Mouse (Mus musculus) midbrain, embryonic 12.5 days (tissue): ENCODE results near the gene Cox8a. TPM values are rescaled to one million over a fixed set of nuclear protein-coding genes. Genes with fewer than 3 reads are reported as not detected.
A peak's percentile ranks its signal among the peaks of the same experiment; 100 is the strongest.

Source experiments
- ATAC-seq: fragments of 200-750 bp; cut with Nextera tagmentation; 2 replicates; pipeline ENCODE4 v1.8.0; 2017; ENCODE audit warnings: low read depth, moderate TSS enrichment, moderate library complexity; ENCODE audit not compliant: low FRiP score
- H3K27ac ChIP-seq: fragments of 300-500 bp; sonication (generic); replicated peaks from 2 replicates; pipeline ENCODE4 v1.5.1; 2016; ENCODE audit warnings: mild to moderate bottlenecking
- H3K27me3 ChIP-seq: fragments of 300-500 bp; sonication (generic); 2 replicates; pipeline ENCODE4 v1.6.1; 2016; ENCODE audit warnings: mild to moderate bottlenecking
- H3K36me3 ChIP-seq: fragments of 300-500 bp; sonication (generic); 2 replicates; pipeline ENCODE4 v1.6.1; 2016
- H3K4me1 ChIP-seq: fragments of 300-500 bp; sonication (generic); 2 replicates; pipeline ENCODE4 v1.6.1; 2016
- H3K4me2 ChIP-seq: fragments of 300-500 bp; sonication (generic); replicated peaks from 2 replicates; pipeline ENCODE4 v1.6.1; 2016; ENCODE audit warnings: mild to moderate bottlenecking, moderate library complexity
- H3K4me3 ChIP-seq: fragments of 300-500 bp; sonication (generic); 2 replicates; pipeline ENCODE4 v1.5.1; 2016; ENCODE audit warnings: mild to moderate bottlenecking
- H3K9ac ChIP-seq: fragments of 300-500 bp; sonication (generic); replicated peaks from 2 replicates; pipeline ENCODE4 v1.6.1; 2016; ENCODE audit warnings: mild to moderate bottlenecking, moderate library complexity
- H3K9me3 ChIP-seq: fragments of 300-500 bp; sonication (generic); 2 replicates; pipeline ENCODE4 v1.6.1; 2016; ENCODE audit warnings: mild to moderate bottlenecking
- WGBS: fragments of 180-500 bp; shearing (Covaris S2); methylation state at CpG from one replicate; pipeline ENCODE4 v1.1.7; 2016; 5-methylcytosine and 5-hydroxymethylcytosine counted together
- polyA plus RNA-seq: library from polyadenylated mRNA; unstranded; fragments of >200 nt; fragmentation: Nextera tagmentation; extraction: Ambion mirVana; gene quantifications from 2 replicates; pipeline ENCODE4 v1.2.1, GENCODE M21; 2016

Gene Cox8a
- polyA plus RNA-seq = 763 and 786 TPM in 2 replicates

DNA sequence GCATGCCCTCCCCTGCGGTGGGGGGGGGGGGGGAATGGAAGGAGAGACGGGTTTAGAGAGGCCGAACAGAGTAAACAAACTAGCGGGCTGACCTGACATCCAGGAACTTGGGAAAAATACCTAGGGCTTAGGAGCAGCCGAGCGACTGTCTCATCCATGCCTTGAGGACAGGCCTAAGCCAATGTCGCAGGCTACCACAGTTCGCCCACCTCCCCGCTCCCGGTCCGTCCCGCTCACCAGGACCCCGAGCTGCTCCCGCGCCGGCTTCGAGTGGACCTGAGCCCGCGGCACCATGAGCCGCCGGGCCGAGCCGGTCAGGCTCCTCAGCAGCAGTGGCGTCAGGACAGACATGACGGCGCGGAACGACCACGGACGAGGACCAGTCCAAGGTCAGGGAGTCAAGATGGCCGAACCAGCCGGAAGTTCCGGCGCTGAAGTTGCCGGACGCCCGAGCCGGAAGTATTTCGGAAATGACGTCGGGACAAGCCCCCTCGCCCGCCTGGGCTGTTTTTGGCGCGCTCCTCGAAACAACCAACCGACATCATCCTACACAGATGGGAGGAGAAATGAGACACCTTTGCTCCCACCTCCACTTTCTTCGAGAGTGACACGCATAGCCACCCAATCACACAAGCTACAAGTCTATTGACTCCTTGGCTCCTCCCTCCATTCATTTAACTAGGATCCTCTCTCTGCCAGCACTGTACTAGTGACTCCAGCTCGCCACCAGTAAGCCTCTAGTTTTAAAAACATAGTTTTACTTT is at the start of gene Cox8a:
Gene Cox8a, minus strand, starts transcription at position 455 of the 764 bp plus-strand sequence.
- H3K9ac ChIP-seq = peak within 1 kb of the TSS; percentile 91
- H3K36me3 ChIP-seq = peaks cover 29% of the 10 kb centered on the region
- H3K4me3 ChIP-seq = peak within 1 kb of the TSS; percentile 88
- no peaks in the 10 kb centered on the region for H3K9me3 ChIP-seq
- peak within 1 kb of the TSS; percentile 93 for H3K4me2 ChIP-seq
- peak within 1 kb of the TSS; percentile 75 for H3K27ac ChIP-seq
- H3K4me1 ChIP-seq = peaks cover 20% of the 10 kb centered on the region
- no peaks in the 10 kb centered on the region for H3K27me3 ChIP-seq
- 1% methylated on average over 50 of the region's 50 CpGs for WGBS
- ATAC-seq = peak; percentile 97

DNA sequence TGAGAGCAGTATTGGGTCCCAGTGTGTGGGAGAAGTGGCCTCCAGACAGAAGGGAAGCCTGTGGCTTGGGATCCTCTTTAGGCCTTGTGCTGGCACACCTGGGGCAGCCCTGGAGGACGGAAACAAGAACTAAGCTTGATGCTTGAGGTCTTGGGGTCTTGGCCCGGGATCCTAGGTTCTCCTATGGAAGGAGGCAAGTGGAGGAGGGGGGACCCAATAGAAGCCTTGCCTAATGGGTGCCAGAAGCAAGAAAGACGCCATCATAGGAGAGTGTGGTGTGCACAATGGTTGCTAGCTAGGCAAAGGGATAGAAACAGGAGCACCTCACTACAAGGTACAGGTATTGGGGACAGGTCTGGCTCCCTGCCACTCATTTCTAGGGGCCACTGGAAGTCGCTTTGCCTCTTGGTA is 49.0 kb upstream of the Cox8a start:
- peaks cover 12% of the 10 kb centered on the region for H3K36me3 ChIP-seq
- H3K4me2 ChIP-seq = peak overlapping the region; percentile 93
- H3K4me3 ChIP-seq = peak overlapping the region; percentile 97; the same call in 1 of the 2 replicates
- H3K27ac ChIP-seq = peak overlapping the region; percentile 100
- 0 out of 2 replicates have a peak, but pooled peaks have one; percentile 2 for ATAC-seq
- peak overlapping the region; percentile 99 for H3K9ac ChIP-seq
- no peaks in the 10 kb centered on the region for H3K9me3 ChIP-seq
- peaks cover 64% of the 10 kb centered on the region for H3K4me1 ChIP-seq
- no peaks in the 10 kb centered on the region for H3K27me3 ChIP-seq
- 15% methylated on average over 4 of the region's 4 CpGs for WGBS

DNA sequence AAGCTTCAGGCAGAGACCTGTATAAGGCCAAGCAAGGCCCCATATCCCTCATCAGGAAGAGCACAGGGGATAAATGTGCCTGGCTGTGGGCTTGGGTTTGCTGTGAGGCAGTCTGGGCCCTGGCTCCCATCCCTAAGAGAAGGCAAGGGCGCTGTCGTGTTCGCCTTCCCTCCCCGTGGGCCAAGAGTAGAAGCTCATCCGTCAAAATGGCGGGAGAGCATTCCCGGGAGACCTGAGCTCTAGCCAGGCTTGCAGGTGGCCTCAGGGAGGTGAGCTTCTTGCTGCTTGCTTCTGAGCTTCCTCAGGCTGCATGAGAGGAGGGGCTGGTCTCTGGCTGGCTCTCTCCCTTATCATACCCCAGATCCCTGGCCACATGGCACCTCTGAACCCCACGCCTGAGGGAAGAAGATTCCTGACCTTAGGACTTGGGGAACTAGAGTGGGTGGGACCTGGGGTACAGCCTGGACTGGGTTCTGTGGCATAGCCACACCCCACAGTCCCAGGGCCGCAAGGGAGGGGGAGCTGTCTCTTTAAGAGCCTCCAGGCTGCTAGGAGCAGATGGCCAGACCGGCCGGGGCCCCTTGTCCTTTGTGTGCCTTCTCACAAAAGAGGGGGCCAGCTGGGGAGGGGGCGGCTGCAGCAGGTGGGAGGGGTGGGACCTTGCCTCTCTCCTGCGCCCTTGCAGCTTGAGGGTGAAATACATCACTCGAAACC is 48.2 kb upstream of the Cox8a start:
- ATAC-seq = peak; percentile 64
- peaks cover 4% of the 10 kb centered on the region for H3K36me3 ChIP-seq
- peak overlapping the region; percentile 93 for H3K4me2 ChIP-seq
- WGBS = 6% methylated on average over 12 of the region's 14 CpGs
- H3K27me3 ChIP-seq = no peaks in the 10 kb centered on the region
- H3K4me1 ChIP-seq = peaks cover 56% of the 10 kb centered on the region
- peak overlapping the region; percentile 100 for H3K27ac ChIP-seq
- no peak overlapping the region for H3K4me3 ChIP-seq
- H3K9ac ChIP-seq = peak overlapping the region; percentile 99
- no peaks in the 10 kb centered on the region for H3K9me3 ChIP-seq

DNA sequence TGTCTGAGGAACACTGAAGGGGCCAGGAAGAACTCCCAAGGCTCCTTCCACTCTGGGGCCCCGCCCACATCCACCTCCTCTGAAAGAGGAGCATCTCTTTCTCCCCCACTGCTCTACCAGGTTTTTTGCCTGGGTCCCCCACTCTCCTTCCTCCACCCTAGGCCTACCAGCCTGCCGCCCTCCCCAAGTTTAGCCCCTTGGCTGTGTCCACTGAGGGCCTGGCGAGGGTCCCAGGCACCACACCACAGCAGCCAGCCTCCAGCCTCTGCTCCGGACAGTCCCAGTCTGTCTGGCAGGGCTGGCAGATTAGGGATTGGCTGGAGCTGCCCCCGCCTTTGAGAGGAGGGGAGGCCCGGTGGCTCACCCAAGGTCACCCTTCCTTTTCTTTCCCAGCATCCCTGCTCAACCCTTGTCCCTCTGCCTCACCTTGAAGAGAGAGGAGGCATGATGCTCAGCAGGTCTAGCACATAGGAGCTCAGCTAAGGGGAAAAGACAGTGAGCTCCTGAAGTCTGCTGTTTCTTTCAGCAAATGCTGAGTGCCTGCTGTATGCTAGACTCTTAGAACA is 47.4 kb upstream of the Cox8a start:
- WGBS = 8% methylated on average over 6 of the region's 6 CpGs
- peak overlapping the region; percentile 99 for H3K9ac ChIP-seq
- H3K27ac ChIP-seq = peak overlapping the region; percentile 100
- no peaks in the 10 kb centered on the region for H3K27me3 ChIP-seq
- ATAC-seq = no peak
- 0 out of 2 replicates have a peak overlapping the region, but pooled peaks have one; percentile 6 for H3K4me3 ChIP-seq
- H3K9me3 ChIP-seq = no peaks in the 10 kb centered on the region
- H3K36me3 ChIP-seq = no peaks in the 10 kb centered on the region
- H3K4me1 ChIP-seq = peaks cover 49% of the 10 kb centered on the region
- H3K4me2 ChIP-seq = peak overlapping the region; percentile 93

DNA sequence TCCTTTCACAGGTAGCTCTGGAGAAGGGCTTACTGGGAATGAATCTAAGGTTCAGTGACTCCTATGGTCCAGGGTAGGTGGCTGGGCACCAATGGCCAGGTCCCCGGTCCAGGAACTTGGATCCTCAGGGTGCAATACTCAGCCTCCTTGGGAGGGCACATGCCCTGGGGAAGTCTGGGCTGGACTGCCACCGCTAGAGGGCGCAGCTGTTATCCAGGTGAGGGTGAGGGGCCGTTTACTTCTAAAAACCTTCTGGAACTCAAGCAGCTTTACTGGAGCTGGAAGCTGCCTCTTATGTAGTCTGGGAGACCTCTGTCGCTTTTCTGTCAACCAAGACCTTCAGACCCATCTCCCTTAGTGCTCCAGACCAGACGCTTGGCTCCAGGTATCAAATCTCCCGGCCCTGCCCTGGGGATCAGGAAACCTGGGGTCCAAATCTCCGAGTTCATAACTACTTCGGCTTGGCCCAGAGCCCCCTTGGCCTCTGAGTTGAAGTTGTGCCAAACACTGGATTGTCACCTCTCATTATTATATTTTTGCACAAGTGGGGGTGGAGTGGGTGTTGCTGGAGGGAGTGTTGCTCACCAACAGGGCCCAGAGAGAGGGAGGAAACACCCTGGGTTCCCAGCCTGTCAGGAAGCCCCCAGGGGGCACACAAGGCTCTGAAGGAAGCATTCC is 46.8 kb upstream of the Cox8a start:
- no peak overlapping the region for H3K4me3 ChIP-seq
- ATAC-seq = no peak
- H3K27ac ChIP-seq = peak overlapping the region; percentile 100
- peaks cover 43% of the 10 kb centered on the region for H3K4me1 ChIP-seq
- 13% methylated on average over 9 of the region's 9 CpGs for WGBS
- peak overlapping the region; percentile 93 for H3K4me2 ChIP-seq
- no peaks in the 10 kb centered on the region for H3K36me3 ChIP-seq
- H3K9ac ChIP-seq = peak overlapping the region; percentile 99; the same call in 1 of the 2 replicates
- H3K9me3 ChIP-seq = no peaks in the 10 kb centered on the region
- no peaks in the 10 kb centered on the region for H3K27me3 ChIP-seq

DNA sequence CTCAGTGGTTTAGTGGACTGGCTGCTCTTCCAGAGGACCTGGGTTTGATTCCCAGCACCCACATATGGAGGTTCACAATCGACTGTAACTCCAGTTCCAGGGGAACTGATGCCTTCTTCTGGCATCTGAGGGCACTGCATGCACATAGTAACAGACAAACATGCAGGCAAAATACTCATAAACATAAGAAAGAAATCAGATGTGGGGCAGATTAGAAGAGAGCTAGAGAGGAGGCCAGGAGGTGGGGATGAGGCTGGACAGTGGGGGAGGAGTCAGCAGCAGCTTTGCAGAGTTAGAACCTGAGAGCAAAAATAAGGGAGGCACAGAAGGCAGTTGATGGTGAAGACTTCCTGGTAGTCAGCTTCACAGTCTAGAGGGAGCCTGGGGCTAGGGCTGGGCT is 45.2 kb upstream of the Cox8a start:
- H3K4me3 ChIP-seq = no peak overlapping the region
- no peaks in the 10 kb centered on the region for H3K27me3 ChIP-seq
- H3K9me3 ChIP-seq = no peaks in the 10 kb centered on the region
- H3K4me2 ChIP-seq = no peak overlapping the region
- no peaks in the 10 kb centered on the region for H3K36me3 ChIP-seq
- H3K4me1 ChIP-seq = peaks cover 38% of the 10 kb centered on the region
- no peak overlapping the region for H3K9ac ChIP-seq
- no peak for ATAC-seq
- H3K27ac ChIP-seq = no peak overlapping the region
- WGBS = 93% methylated on average over 1 of the region's 1 CpGs

- 94% methylated on average over 3 of the region's 3 CpGs for WGBS
- H3K36me3 ChIP-seq = no peaks in the 10 kb centered on the region
- H3K9ac ChIP-seq = no peak overlapping the region
- H3K4me2 ChIP-seq = no peak overlapping the region
- H3K4me1 ChIP-seq = peaks cover 32% of the 10 kb centered on the region
- no peaks in the 10 kb centered on the region for H3K27me3 ChIP-seq
- no peak for ATAC-seq
- no peak overlapping the region for H3K4me3 ChIP-seq
- H3K9me3 ChIP-seq = no peaks in the 10 kb centered on the region
- no peak overlapping the region for H3K27ac ChIP-seq
Observed at GRCm38 (mm10) chr19:7261964-7262363, 44.5 kb upstream of the Cox8a start.

DNA sequence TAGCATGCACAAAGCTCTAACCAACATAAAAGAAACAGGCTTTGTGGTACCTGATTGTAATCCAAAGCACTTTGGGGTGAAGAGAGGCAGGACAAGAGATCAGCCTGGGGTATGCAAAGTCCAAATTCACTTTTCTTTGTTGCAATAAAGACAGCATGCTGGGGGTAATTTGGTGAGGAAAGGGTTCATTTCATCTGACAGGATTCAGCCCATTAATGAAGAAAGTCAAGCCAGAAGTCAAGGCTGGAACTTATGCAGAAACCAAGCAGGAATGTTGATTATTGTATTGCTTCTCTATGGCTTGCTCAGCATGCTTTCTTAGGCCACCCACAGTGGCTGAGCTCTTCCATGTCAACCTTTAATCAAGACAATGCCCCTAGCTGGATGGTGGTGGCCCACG is 44.1 kb upstream of the Cox8a start:
- Histone ChIP-seq H3K4me2 (no peak overlapping the region), H3K27me3 (no peaks in the 10 kb centered on the region), H3K9me3 (no peaks in the 10 kb centered on the region), H3K27ac (no peak overlapping the region), H3K4me1 (peaks cover 27% of the 10 kb centered on the region), H3K9ac (no peak overlapping the region), H3K4me3 (no peak overlapping the region), H3K36me3 (no peaks in the 10 kb centered on the region)
- no peak for ATAC-seq
- WGBS = 83% methylated on average over 1 of the region's 1 CpGs

DNA sequence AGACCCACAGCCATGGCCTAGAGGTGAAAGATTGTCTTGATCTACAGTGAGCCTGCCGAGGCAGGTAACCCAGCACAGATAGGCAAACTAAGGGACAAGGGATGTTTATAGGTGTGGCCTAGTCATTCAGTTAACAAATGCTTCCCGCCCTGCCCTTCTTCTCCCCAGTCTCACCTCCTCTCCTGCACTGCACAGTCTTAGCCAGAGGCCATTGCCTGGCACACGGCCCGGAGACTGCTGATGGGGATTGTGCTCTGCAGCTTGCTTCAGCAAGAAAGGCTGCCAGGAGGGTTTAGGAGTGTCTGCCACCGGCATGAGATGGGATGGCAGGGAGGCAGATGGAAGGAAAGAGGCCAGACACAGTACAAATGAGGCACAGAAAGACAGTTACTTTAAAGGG is 40.5 kb upstream of the Cox8a start:
- Histone ChIP-seq H3K4me3 (no peak overlapping the region), H3K36me3 (no peaks in the 10 kb centered on the region), H3K9me3 (no peaks in the 10 kb centered on the region), H3K27me3 (no peaks in the 10 kb centered on the region), H3K4me2 (no peak overlapping the region), H3K4me1 (no peaks in the 10 kb centered on the region), H3K9ac (no peak overlapping the region), H3K27ac (no peak overlapping the region)
- no peak for ATAC-seq
- 87% methylated on average over 5 of the region's 5 CpGs for WGBS

DNA sequence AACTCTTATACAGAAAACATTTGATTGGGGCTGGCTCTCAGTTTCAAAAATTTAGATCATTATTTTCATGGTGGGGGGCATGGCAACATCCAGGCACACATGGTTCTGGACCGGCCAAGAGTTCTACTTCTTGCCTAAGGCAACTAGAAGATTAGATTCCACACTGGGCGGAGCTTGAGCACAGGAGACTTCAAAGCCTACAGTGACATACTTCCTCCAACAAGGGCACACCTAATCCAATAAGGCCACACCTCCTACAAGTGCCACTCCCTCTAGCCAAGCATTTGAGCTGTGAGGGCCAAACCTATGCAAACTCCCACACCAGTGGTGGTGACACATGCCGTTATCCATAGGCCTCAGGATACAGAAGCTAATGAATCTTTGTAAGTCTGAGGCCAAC is 28.6 kb upstream of the Cox8a start:
- Histone ChIP-seq H3K36me3 (no peaks in the 10 kb centered on the region), H3K4me1 (peaks cover 5% of the 10 kb centered on the region; the same call in 1 of the 2 replicates), H3K4me3 (no peak overlapping the region), H3K4me2 (no peak overlapping the region), H3K27me3 (peaks cover 21% of the 10 kb centered on the region), H3K9ac (no peak overlapping the region), H3K9me3 (no peaks in the 10 kb centered on the region), H3K27ac (no peak overlapping the region)
- 85% methylated on average over 3 of the region's 3 CpGs for WGBS
- ATAC-seq = no peak

- H3K27ac ChIP-seq = peak within 1 kb of the TSS; percentile 83
- no peaks in the 10 kb centered on the region for H3K9me3 ChIP-seq
- peak within 1 kb of the TSS; percentile 88 for H3K9ac ChIP-seq
- ATAC-seq = peak; percentile 97
- WGBS = under 1% methylated on average over 73 of the region's 80 CpGs
- H3K4me2 ChIP-seq = peak within 1 kb of the TSS; percentile 87
- no peaks in the 10 kb centered on the region for H3K36me3 ChIP-seq
- H3K4me1 ChIP-seq = peaks cover 29% of the 10 kb centered on the region
- peak within 1 kb of the TSS; percentile 60 for H3K4me3 ChIP-seq
- peaks cover 21% of the 10 kb centered on the region for H3K27me3 ChIP-seq
Observed at GRCm38 (mm10) chr19:7240782-7241690, 23.6 kb upstream of the Cox8a start, which contains the start of gene Naa40. TSS of gene Naa40 (minus strand) at chr19:7241183.
